Mouse (Mus musculus) C2C12 (cell line): ENCODE data around the gene Mindy2.

Source experiments
- CEBPB ChIP-seq: IDR thresholded peaks from one replicate; pipeline ENCODE4 v1.6.1; 2011; ENCODE audit warnings: low read depth, mild to moderate bottlenecking, control low read depth, moderate library complexity
- CTCF ChIP-seq: IDR thresholded peaks from one replicate; pipeline ENCODE4 v1.5.1; 2011; ENCODE audit not compliant: control insufficient read depth, insufficient read depth, insufficient read length
- MAX ChIP-seq: IDR thresholded peaks from one replicate; pipeline ENCODE4 v1.6.1; 2011; ENCODE audit warnings: mild to moderate bottlenecking, control low read depth
- MYOD1 ChIP-seq: IDR thresholded peaks from one replicate; pipeline ENCODE4 v1.6.1; 2011; ENCODE audit warnings: low read depth; ENCODE audit not compliant: control insufficient read depth, insufficient read length
- USF1 ChIP-seq: IDR thresholded peaks from one replicate; pipeline ENCODE4 v1.6.1; 2011; ENCODE audit warnings: low read depth, mild to moderate bottlenecking, control low read depth, moderate library complexity

DNA sequence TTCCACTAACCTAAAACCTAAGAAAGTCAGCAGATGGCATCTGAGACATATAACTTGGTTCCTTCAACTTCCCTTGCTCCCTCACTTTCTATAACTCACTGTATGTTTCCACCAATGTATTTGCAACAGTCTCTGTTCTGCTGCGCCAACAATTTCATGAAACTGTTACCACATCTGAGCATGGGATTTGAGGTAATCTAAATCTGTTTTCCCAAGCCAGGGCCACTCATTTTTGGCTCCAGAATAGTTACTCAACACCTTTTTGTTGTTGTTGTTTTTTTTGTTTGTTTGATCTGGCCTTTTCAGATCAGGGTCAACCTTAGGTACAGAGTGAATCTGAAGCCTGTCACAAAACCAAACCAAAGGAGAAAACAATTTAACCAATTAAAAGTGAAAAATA, 6.0 kb downstream of the Mindy2 start:
- no peak for TF ChIP-seq CTCF
- TF ChIP-seq MYOD1: no peak
- TF ChIP-seq MAX: no peak
- TF ChIP-seq CEBPB: no peak
- TF ChIP-seq USF1: no peak
